Mouse (Mus musculus) c-Kit-positive CD71-negative TER-119-negative erythroid progenitor cells, embryonic 14.5 days (primary cell): Measurements from ENCODE around the gene Arhgap15.

Source experiments
- DNase-seq: peaks from one replicate; pipeline ENCODE4 v3.0.0-alpha.2; 2013; ENCODE audit warnings: low read depth

Arhgap15 gene

GRCm38 (mm10) chr2:43931687-43932086, 183.1 kb downstream of the Arhgap15 start:
- DNase-seq: no peak

- DNase-seq: no peak
These were observed 190.6 kb downstream of the Arhgap15 start for GRCm38 (mm10) chr2:43939196-43939595.

- no peak for DNase-seq
These were observed 197.1 kb downstream of the Arhgap15 start for GRCm38 (mm10) chr2:43945679-43946078.

- DNase-seq: no peak
These were observed 201.3 kb downstream of the Arhgap15 start for GRCm38 (mm10) chr2:43949775-43950492.

- DNase-seq: no peak
These were observed 202.1 kb downstream of the Arhgap15 start for GRCm38 (mm10) chr2:43950741-43951140.

GRCm38 (mm10) chr2:43959189-43959588, 210.6 kb downstream of the Arhgap15 start:
- no peak for DNase-seq

- no peak for DNase-seq
These were observed 213.8 kb downstream of the Arhgap15 start for GRCm38 (mm10) chr2:43962466-43962865.

- no peak for DNase-seq
These were observed 220.0 kb downstream of the Arhgap15 start for GRCm38 (mm10) chr2:43968581-43968980.

GRCm38 (mm10) chr2:43977732-43978131, 229.1 kb downstream of the Arhgap15 start:
- no peak for DNase-seq

- no peak for DNase-seq
These were observed 229.8 kb downstream of the Arhgap15 start for GRCm38 (mm10) chr2:43978177-43979013.

- DNase-seq: no peak
These were observed 237.4 kb downstream of the Arhgap15 start for GRCm38 (mm10) chr2:43986066-43986465.

- no peak for DNase-seq
These were observed 239.3 kb downstream of the Arhgap15 start for GRCm38 (mm10) chr2:43987919-43988318.

- no peak for DNase-seq
These were observed 241.2 kb downstream of the Arhgap15 start for GRCm38 (mm10) chr2:43989850-43990249.

- no peak for DNase-seq
These were observed 243.9 kb downstream of the Arhgap15 start for GRCm38 (mm10) chr2:43992510-43992909.

GRCm38 (mm10) chr2:44002454-44002853, 253.8 kb downstream of the Arhgap15 start:
- no peak for DNase-seq

- DNase-seq: no peak
These were observed 261.6 kb downstream of the Arhgap15 start for GRCm38 (mm10) chr2:44010249-44010648.

GRCm38 (mm10) chr2:44013388-44013787, 264.8 kb downstream of the Arhgap15 start:
- DNase-seq: no peak

- DNase-seq: no peak
These were observed 268.1 kb downstream of the Arhgap15 start for GRCm38 (mm10) chr2:44016720-44017119.

GRCm38 (mm10) chr2:44017405-44018026, 268.9 kb downstream of the Arhgap15 start:
- DNase-seq: no peak

GRCm38 (mm10) chr2:44018033-44018432, 269.4 kb downstream of the Arhgap15 start:
- no peak for DNase-seq

GRCm38 (mm10) chr2:44024704-44025103, 276.1 kb downstream of the Arhgap15 start:
- no peak for DNase-seq

GRCm38 (mm10) chr2:44029035-44029715, 280.6 kb downstream of the Arhgap15 start:
- DNase-seq: no peak
